Mouse (Mus musculus) megakaryocyte, adult 5-6 weeks (primary cell): ENCODE data around the gene Gm26938. TPM values are rescaled to one million over a fixed set of nuclear protein-coding genes. Genes with fewer than 3 reads are reported as not detected.
A peak's percentile ranks its signal among the peaks of the same experiment; 100 is the strongest.

Source experiments
- ATAC-seq: 2 replicates; pipeline ENCODE4 v1.8.0; 2016; ENCODE audit warnings: mild to moderate bottlenecking, inconsistent platforms; ENCODE audit not compliant: poor library complexity, severe bottlenecking
- total RNA-seq, 2 experiments: library from RNA; stranded (forward) in 1 of 2; stranded (reverse) in 1 of 2; fragments of 153-499, 151-499 nt in 1 of 2; fragments of 221-1000, 200-1000 nt in 1 of 2; gene quantifications; 2 replicates each; pipeline versions ENCODE4 v1.2.3 to v1.2.4; 2015 to 2017

Gm26938 gene
- total RNA-seq (2015) (not detected in 2 replicates), total RNA-seq (2017) (0.18 TPM in 1 of 2 replicates, not detected in the other)

DNA sequence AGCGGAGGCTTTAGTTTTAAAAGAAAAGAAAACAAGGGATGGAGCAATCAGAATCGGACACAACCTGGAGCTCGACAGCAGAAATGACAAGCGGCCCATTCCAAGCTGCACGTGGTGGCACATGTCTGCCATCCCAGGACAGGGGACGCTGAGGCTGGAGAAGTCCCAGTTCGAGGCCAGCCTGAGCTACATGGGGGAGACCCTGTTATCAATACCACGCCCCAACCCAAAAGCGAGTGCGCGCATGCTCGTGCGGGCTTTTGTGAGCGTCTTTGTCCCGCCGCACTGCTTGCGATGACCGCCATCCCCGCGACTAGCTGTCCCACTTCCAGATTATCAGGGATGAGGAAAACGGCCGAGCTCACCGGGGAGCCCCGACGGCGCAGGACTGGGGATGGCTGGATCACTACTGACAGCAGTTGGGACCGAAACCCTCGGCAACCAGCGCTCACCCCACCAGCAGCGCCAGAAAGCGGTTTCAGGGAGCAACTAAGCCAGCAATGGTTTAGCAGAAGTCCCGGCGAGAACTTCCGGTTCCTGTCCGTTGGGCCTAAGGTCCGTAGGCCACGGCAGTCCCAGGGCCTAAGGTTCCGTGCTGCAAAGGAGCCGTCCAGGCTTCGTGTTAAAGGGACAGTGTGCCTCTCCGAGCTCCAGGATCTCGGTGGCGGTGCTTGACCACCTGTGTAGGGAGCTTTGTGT is at the start of gene Gm26938, which contains the start of gene Psmg3:
Gene Gm26938 (minus strand): TSS at position 51 of the 699 bp plus-strand sequence.
Gene Psmg3 (minus strand): TSS at position 529 of the 699 bp plus-strand sequence.
- peak; percentile 94 for ATAC-seq

GRCm38 (mm10) chr5:139871526-139871925 is 45.3 kb upstream of the Gm26938 start:
- no peak for ATAC-seq

- ATAC-seq: no peak
These were observed 44.7 kb upstream of the Gm26938 start for GRCm38 (mm10) chr5:139870886-139871285.

- no peak for ATAC-seq
These were observed 36.6 kb upstream of the Gm26938 start for GRCm38 (mm10) chr5:139862759-139863158.

DNA sequence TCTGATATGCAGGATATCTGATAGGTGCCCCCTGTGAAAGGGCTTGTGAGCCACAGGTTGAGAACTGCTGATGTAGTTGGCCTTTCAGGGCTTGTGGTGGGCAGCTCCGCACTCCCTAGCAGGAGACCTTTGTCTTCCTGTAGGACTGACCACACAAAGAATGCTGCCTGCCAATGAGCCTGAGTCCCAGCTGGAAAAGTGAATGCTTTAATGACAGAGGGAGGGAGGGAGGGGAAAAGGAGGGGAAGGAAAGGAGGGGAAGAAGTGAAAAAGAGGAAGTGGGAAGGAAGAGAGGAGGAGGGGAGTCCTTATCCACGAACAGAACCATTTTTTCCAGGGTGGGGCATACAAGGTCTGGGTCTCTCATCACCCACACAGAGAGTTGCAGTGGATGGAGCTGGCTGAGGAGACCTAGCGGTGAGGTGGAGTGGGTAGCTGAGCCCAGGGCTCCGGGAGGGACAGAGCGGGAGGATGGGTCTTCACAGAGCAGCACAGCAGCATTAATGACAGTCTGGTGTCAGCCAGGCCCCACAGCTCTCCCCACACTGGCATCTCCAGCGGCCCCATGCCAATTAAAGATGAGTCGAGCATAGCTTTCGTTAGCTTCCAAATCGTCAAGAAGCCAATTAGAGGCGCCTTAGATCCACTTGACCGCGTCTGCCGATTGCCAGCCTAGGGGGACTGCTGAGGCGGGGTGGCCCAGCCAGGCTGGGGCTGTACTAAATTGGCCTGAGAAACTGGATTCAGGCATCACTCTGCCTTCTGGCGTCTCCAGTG is 34.3 kb upstream of the Gm26938 start:
- ATAC-seq: no peak

DNA sequence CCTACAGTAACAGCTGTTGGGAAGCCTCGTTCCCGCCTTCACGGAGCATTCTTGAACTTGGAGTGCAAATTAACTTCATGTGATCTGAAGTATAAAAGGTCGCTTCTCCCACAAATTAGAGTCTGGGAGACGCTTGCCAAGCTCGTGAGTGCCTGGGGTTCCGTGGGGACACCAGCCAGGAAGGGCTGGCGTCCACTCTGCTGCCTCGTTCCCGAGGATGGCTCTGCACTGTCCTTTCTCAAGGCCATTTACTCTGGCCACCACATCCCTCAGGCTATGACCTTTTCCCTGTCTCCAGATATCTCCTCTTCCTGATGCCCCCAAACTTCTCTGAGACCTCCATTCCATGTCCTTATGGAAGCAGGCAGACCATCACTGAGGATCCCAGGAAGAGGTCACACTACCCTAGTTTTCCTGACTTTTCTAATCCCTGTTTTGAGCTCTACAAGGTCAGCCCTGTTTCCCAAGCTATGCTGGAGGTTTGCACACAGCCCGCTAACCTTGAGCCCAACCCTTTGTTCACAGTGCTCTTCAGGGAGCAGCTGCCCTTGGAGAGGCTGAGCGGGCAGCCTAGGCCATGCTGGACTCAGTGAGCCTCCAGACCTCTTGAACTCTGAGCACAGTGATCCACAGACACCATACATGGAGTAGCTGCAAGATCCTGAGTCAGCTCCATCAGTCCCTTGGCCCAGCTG is 23.6 kb upstream of the Gm26938 start:
- no peak for ATAC-seq

DNA sequence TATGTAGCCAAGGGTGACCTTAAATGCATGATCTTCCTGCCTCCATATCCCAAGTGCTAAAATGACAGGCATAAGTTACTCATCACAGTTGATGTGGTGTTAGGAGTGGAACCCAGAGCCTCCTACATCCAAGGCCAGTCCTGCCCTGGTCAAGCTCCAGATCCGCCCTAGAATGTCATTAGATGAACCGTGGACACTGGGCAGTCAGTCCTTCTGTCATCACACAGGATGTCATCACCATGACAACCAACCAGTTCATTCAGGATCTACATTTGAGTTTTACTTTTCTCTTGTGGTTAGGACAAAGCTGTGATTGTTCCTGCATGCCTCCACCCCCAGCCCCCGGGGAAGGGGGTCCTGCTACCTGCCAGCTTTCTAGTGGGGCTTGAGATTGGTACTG is 12.9 kb upstream of the Gm26938 start:
- ATAC-seq: no peak

DNA sequence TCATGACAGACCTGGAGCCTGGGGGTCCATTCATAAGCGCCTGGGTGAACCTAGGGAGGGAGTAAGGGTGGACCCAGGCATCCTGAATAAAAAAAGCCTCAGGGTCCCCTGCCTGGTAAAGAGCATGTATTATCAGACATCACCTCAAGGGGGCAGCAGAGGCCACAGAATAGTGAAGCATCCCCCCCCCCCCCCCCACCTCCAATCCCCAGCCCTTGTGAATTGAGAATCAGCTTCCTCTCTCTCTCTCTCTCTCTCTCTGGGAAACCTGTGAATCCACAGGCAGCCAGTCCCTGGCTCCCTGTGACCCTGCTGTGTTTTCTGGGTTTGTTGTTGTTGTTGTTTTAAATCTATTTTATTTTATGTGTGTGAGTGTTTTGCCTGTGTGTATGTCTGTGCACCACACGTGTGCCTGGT is 12.3 kb upstream of the Gm26938 start:
- peak; percentile 82 for ATAC-seq

DNA sequence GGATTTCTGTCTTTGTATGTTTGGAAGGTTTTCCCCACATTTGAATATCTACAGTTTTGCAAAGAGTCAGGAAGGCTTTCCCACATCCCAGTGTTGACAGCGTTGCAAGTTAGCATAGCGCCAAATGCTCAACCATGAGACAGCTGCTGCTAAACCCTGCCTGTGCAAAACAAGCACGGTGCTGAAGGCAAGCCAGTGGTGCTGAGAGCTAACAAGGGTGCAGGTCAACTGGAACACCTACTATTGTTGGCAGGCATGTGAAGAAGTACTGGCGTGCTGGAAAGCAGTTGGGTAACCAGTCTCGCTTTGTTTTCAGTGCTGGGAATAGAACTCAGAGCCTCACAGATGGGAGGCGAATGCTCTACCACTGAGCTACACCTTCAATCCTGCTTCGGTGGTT is 9.5 kb upstream of the Gm26938 start:
- no peak for ATAC-seq

DNA sequence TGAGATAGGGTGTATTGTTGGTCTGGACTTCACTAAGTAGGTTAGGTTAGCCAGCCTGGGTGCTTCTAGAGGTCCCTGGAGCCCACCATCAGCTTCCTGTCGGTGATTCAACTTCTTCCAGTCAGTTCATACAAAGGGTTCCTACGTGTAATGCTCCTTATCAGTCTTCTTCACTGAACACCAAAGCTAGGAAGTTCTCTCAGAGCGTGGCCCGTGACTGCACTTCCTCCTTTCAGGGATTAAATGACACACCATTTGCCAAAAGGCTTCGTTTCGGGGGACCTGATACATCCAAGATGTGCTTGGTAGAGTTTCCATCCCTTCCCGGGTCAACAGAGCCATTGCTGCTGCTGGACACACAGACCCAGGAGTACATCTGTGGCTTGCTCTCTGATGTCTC is 5.9 kb upstream of the Gm26938 start:
- ATAC-seq: no peak

GRCm38 (mm10) chr5:139830734-139831133 is 4.5 kb upstream of the Gm26938 start:
- peak; percentile 84 for ATAC-seq

DNA sequence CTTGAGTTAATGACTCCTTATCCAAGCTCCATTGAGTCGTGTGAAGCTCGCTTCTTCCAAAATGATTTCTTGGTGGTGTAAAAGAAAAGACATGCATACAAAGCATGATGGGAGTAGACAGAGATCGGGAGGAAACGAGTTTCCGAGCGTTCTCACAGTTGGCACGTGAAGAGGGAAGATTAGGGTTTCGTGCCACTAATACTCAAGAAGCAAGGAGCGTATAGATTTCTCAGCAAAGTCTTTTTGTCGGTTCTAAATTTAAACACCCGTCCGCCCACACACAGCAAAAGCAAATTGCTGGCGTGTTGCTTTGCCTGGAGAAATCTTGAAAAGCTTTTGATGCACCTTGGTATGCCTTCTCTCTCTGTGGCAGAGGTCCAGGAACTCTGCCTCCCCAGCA is 3.2 kb upstream of the Gm26938 start:
- no peak for ATAC-seq

GRCm38 (mm10) chr5:139827593-139827992 is 1.4 kb upstream of the Gm26938 start:
- ATAC-seq: no peak

DNA sequence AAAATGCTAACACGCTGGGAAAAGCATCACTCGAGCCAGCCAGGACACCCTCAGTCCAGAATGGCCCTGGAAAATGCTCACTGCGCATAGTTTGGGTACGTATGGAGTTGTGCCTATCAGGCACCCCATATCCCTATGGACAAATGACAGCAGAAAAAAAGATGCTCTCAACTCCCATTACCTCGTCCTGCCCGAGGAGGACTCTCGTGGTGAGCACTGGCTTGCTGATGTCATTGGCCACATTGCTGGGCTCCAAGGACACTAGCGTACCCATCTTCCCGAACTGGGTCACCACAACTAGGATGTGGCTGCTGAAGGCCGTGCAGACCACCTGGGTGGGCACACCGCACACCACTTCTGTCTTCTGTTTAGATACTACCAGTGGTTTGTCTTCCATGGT is 260 bp downstream of the Gm26938 start:
- ATAC-seq: no peak

GRCm38 (mm10) chr5:139824531-139824930 is 1.7 kb downstream of the Gm26938 start:
- ATAC-seq: no peak

- ATAC-seq: no peak
These were observed 4.4 kb downstream of the Gm26938 start for GRCm38 (mm10) chr5:139821466-139822459.

DNA sequence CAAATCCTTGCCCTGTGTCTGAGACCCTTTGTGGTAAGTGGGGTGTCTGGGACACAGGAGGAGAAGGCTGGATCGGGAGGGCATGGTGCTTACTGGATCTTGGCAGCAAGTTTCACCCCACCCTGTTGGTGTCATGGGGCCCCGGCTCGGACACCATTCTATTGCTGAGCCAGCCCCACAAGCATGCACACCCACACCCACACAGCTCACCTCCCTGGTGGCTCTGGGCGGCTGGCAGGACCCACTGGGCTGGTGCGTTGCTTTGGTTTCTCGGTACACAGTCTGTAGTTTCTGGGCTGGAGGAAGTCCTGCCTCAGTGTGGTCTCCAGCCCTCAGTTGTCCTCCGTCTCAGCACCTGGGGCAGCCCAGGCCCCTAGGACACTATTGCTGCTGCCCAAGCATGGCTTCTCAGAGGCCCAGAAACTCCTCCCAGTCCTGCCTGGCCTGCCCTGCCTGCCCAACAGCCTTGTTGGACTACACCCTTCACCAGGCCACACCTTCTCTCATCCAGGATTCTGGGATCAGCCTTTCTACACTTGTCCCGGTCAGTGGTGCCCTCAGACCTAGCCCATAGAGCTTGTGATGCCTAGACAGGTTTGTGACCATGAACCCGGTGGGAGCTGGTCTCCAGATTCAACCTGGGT is 6.5 kb downstream of the Gm26938 start, which contains the start of gene Tmem184a:
Gene Tmem184a (minus strand): TSS at position 380 of the 644 bp plus-strand sequence.
- ATAC-seq: no peak

- ATAC-seq: peak; percentile 61
These were observed 7.4 kb downstream of the Gm26938 start for GRCm38 (mm10) chr5:139818801-139819200.

GRCm38 (mm10) chr5:139818056-139818455 is 8.2 kb downstream of the Gm26938 start:
- no peak for ATAC-seq

DNA sequence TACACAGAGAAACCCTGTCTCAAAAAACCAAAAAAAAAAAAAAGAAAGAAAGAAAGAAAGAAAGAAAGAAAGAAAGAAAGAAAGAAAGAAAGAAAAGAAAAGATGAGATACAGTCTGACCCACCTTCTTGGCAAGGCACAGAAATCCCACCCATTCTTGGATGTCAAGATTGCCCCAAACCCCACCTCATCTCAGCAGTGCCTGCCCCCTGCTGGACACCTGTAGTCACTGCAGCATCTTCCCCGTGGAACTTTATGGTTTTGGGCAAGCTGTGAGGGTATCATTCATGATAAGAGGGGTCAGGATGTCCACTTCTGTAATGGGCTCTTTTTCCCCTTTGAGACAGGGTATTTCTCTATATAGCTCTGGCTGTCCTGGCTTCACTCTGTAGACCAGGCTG is 8.9 kb downstream of the Gm26938 start:
- peak; percentile 72 for ATAC-seq
